Mouse (Mus musculus) 3134 (cell line): Measurements from ENCODE around the gene Xrcc2.

ENCODE experiments used
- DNase-seq: peaks from one replicate; pipeline ENCODE4 v3.0.0-alpha.2; 2011; ENCODE audit warnings: low spot score; ENCODE audit not compliant: insufficient read length; ENCODE audit errors: extremely low read depth

Gene Xrcc2

DNA sequence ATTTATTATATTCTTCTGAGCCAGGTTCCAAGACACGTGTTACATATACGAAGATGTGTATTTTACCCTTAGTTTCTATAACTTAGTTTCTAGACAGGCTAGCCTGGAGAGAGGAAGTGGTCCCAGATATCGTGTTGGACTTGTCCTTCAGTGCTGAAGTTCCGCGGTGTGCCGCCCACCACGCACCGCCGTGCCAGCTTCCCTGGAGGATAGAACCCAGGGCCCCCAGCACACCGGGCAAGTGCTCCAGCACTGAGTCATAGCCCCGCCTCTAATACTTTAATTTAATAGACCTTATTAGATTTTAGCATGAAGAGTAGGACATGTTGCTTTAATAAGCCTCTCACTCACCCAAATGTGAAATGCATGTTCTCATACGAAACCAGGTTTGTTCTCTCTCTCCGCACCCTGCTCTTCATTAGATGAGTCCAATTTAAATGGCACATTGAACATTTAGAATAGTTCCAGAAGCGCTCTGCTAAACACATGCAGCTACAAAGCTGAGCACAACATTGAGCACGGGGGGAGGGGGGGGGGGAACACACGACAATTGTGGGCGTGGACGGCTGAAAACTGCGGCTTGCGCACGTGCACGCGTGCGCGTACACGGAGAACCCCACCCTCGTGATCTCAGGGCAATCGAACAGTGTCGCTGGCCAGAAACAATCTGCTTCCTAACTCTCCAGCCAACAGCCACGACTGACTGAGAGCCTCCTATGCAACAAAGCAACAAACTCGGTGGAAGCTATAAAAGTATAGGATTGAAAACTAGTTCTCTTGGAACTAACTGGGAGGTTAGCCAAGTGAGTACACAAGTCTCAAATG lies 33.7 kb downstream of the Xrcc2 start:
- DNase-seq = no peak

DNA sequence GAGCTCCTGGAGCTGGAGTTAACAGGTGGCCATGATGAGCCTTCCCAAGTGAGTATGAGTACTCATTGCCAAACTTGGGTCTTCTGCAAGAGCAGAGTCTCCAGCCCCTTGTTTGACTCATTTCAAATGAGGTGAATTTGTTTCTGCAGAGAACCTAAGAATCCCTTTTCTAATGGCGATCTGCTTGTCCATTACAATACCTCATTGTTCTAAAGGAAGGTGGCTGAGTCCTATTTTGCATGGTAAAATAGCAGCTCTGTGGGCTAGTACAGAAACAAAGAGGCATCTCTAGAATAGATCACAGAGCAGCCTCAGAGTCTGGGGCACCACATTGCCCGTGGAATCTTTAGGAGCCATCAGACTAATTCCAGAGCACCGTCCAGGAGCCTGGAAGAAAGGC lies 34.6 kb downstream of the Xrcc2 start:
- DNase-seq = no peak

DNA sequence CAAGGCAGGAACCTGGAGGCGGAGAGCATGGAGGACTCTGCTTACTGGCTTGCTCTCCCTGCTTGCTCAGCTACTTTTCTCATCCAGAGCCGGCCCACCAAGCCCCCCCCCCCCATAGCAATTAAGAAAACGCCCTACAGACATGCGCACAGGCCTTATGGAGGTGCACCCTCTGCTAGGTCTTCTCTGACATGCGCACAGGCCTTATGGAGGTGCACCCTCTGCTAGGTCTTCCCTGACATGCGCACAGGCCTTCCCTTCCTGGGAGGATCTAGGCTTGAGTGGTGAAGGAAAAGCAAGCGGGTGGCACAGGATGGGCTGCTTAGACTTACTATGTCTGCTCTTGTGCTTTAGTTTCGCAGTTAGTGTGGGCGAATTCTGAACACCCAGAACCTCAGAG lies 37.3 kb downstream of the Xrcc2 start:
- DNase-seq = no peak

DNA sequence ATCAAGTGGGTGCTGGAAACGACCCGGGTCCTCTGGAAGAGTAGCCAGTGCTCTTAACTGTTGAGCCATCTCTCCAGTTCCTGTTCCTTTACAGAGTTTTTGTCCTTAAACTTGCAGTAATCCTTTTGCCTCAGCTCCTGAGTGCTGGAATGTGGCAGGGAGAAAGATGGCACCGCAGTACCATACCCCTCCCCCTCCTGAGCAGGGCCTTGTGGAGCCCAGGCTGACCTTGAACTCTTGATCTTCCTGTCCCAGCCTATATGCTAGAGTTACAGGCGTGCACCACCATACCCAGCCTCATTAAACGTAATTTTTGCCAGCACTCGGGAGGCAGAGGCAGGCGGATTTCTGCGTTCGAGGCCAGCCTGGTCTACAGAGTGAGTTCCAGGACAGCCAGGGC lies 38.9 kb downstream of the Xrcc2 start:
- no peak for DNase-seq

DNA sequence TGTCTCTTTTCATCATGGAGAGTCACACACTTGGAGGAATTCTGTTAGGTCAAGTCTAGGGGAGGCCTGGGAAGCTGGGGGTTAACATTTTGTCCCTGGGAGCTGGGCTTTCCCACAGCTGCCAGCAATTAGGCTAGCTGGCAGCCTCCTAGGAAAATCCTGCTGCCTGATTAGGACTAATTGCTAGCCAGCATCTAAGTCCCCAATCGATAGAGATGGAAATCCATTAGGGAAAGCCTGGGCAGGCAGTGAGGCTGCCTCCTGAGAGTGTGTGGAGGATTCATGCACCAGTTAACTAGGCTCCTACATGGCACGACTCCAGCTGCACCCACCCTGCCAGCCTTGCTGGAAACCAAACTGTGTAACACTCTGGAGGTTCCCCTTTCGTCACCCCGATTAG lies 39.5 kb downstream of the Xrcc2 start:
- no peak for DNase-seq

DNA sequence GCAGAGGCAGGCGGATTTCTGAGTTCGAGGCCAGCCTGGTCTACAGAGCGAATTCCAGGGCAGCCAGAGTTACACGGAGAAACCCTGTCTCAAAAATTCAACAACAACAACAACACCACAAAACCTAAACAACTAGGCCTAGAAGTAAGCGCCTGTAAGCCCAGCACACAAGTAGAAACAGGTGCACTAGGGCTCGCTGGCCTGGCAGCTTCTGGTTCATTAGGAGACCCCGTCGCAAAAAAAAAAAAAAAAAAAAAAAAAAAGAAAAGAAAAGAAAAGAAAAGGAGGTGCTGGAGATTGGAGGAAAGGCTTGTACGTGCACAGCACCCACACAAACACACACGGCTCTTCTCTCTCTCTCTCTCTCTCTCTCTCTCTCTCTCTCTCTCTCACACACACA lies 40.1 kb downstream of the Xrcc2 start:
- no peak for DNase-seq

DNA sequence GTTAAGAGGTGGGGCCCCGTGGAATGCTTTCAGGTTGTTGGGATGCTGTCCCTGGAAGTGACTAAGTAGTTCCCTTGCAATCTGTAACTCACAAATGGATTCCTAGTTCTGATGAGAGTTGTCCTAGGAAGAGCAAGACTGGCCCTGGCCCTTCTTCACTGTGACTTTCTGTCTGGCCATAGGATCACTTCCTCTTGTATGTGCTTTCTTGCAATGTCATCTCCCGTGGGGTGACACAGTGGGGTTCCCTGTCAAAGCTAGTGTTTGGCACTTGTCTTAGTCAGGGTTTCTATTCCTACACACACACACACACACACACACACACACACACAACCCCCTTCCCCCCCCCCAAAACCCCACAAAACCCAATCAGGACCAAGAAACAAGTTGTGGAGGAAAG lies 42.5 kb downstream of the Xrcc2 start:
- no peak for DNase-seq

DNA sequence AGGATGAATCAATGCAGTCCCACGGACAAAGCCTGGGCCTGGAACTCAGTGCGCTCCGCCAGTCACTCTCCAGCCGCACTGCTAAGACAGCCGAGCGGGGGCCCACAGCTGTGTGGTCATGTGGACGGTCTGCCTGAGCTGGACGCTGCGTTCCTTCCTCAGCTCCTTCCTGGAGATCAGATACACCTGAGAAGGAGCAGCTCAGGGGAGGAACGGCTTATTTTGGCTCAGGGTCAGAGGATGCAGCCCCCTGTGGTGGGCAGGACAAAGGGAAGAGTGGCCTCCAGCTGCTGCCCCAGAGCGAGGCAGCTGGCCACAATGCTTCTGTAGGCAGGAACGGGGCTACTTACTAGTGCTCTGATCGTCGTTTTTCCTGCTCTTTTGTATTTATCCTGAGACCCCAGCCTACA lies 51.0 kb downstream of the Xrcc2 start:
- no peak for DNase-seq

DNA sequence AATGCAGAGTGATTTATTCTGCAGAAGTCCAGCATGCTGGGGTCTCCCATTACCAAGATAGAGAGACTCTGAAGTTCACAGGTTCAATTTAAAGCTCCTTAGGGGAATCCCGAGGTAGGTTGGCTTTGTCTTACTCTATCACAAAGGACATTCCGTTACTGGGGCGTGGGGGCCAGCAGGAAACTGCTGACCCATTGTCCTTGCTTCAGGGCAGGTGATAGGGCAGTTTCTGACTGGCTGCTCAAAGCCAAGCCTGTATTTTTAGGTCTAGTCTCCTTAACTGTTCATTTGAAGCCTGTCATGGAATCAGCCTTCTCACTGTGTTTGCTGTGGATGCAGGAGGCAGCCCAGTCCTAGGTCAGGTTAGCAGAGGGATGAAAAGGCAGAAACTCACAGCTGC lies 52.2 kb downstream of the Xrcc2 start:
- DNase-seq = no peak

DNA sequence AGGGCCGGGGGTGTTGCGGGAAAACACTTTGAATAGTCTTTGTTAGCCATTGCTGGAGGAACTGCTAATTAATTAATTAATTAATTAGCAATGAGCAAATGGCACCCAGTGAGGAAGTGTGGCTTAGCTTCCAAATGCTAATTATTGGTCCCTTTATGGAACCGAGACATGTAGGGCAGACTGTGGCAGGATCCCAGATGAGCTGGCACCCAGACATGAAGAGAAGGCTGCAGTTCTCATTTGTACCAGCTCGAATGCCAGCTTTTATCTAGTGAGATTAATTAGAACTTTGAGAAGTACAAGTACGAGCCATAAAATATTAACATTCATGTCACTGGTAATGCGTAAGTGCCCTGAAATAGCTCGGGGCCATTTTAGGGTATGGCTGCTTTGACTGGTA lies 53.2 kb downstream of the Xrcc2 start:
- DNase-seq = no peak

DNA sequence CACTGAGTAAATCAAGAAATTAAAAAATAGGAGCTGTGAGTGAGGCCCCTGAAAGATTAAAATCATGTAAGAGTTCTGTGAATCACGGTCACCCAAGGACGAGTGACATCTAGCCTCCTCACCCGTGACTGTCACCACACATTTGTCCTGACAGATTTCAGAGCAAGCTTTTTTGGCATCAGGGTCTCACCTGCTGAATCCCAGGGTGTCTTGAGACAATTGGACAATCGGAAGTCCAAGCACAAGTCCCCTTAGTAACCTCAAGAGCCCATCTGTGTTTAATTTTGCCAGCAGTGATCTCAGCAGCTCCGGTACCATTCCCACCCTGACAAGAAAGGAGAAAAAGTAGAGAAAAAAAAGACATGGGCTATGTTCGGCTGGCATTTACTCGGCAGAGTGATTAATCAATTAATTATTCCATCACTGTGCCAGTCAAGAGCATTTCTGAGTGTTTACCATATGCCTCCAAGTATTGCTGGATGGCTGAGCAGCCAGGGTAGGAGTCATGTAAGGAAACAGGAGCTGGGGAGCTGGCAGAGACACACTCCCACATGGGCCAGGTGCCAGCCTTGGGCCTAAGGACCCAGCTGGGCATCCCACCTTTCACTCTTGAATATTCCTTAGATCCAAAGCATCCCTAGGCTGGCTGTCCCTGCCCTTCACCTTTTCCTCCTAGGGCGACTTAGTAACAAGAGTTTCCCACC lies 59.8 kb downstream of the Xrcc2 start:
- no peak for DNase-seq

DNA sequence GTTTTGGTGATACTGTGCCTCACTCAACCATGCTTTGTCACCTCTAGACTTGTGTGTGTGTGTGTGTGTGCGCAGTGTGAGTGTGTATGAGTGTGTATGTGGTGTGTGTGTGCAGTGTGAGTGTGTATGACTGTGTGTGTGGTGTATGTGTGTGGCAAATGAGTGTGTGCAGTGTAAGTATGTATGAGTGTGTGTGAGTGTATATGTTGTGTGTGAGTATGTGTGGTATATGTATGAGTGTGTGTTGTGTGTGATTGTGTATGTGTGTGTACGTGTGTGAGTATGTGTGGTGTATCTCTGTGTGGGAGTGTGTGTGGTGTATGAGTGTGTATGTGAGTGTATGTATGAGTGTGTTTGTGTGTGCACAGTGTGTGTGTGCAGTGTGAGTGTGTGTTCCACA lies 61.1 kb downstream of the Xrcc2 start:
- no peak for DNase-seq

DNA sequence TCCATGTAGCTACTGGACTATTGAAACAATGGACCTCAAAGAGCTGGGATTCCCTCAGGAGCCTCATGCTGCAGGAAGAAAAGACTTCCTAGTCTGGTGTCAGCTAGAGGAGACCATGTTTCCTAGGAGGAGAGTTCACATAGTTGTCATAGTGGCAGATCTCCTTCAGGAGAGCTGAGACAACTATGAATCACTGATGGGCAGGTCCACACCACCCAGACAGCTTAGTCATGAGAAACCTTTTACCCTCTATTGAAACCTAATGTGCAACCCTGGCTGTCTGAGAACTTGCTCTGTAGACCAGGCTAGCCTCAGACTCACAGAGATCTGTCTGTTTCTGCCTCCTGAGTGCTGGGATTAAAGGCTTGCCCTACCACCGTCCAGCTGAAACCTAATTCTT lies 62.9 kb downstream of the Xrcc2 start:
- no peak for DNase-seq
